Mouse (Mus musculus) left cerebral cortex, adult 8-10 months (tissue): ENCODE results near the gene Rab4a. TPM values are rescaled to one million over a fixed set of nuclear protein-coding genes. Genes with fewer than 3 reads are reported as not detected.
"Not testable (repeated sequence)": the region's sequence is repeated elsewhere in the genome, so short reads cannot be mapped to it uniquely, and the experiment has no call there.

ENCODE experiments used
- DNase-seq, 2 experiments: peaks; one replicate each; pipeline ENCODE4 v3.0.0; 2022; ENCODE audit warnings: low spot score in 2 of 2
- total RNA-seq, 4 experiments: library from RNA; stranded (reverse); gene quantifications; 2 replicates each; pipeline ENCODE4 v1.2.4; 2022

Rab4a gene
- total RNA-seq, 4 experiments from 2014 or later: 42.5 to 47.9 (median 45.1) TPM

- DNase-seq: peak in 1 of 2 experiments; percentile 39
These were observed 17.2 kb upstream of the Rab4a start for GRCm38 (mm10) chr8:123788416-123789170.

- DNase-seq: no peak
These were observed 16.3 kb upstream of the Rab4a start for GRCm38 (mm10) chr8:123789461-123789860.

DNA sequence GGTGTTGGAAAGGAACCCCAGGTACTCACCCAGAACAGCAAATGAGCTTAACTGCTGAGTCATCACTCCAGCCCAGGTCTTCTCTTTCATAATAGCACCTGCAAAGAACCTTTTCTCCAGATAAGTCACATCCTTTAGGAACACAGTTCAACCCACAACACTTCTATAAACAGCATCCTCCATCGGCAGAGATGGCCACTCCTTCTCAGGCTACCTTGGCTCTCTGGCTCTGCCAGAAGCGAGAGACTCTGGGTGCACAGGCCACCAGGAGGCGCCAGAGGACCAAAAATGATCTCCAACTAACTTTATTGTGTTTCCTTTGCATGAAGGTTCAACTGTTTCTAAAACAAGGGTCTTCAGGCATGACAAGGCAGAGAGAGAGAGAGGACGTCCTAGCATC is 15.8 kb upstream of the Rab4a start:
- peak; percentile 72 to 92 for DNase-seq

- no peak for DNase-seq
These were observed 14.5 kb upstream of the Rab4a start for GRCm38 (mm10) chr8:123791101-123791844.

- no peak for DNase-seq
These were observed 13.9 kb upstream of the Rab4a start for GRCm38 (mm10) chr8:123791845-123792225.

GRCm38 (mm10) chr8:123793900-123794299 is 11.9 kb upstream of the Rab4a start:
- no peak for DNase-seq

GRCm38 (mm10) chr8:123794766-123795165 is 11.0 kb upstream of the Rab4a start:
- no peak for DNase-seq

GRCm38 (mm10) chr8:123796758-123797157 is 9.0 kb upstream of the Rab4a start:
- DNase-seq: no peak

DNA sequence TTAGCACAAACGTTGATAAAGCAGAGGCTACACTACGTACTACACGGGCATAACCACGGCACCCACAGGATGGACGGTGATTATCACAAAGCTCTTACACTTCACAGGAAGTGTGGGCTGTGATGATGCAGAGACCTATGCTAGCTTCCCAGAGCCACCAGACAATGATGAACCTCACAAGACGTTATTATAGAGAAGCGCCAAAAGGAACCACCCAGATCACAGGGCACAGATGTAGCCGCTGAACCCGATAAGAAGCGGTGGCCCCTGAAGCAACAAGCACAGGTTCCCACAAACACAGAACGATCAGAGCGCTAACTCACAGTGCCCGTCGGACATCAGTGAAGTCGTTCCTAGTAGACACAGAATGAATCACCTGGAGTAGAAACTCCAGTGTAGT is 7.9 kb upstream of the Rab4a start:
- no peak for DNase-seq

- DNase-seq: no peak
These were observed 6.4 kb upstream of the Rab4a start for GRCm38 (mm10) chr8:123799434-123799833.

DNA sequence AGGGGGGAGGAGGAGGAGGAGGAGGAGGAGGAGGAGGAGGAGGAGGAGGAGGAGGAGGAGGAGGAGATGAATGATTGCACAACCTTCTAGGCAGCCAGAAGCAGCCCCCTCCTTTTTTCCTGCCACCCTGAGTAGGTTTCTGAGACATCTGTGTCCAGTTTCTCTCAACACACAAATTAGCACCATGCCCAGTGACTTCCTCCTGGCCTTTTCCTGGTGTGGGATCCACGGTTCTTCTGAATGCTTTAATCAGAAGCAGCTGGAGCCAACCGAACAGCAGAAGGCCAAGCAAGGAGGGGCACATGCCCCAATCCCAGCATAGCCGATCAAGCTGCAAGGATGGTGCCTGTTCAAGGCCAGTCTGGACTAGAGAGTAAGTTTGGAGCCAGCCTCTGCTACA is 5.9 kb upstream of the Rab4a start:
- DNase-seq: no peak

DNA sequence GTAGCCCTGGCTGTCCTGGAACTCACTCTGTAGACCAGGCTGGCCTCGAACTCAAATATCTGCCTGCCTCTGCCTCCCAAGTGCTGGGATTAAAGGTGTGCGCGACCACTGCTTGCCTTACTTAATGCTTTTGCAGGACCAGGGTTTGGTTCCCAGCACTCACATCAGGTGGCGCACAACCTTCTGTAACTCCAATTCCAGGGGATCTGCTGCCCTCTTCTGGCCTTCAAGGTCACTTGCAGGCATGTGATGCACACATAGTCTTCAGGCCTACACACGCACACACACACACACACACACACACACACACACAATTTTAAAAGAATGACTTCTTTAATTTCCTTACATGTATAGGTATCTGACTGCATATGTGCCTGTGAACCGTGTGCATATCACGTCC is 4.9 kb upstream of the Rab4a start:
- DNase-seq: no peak

DNA sequence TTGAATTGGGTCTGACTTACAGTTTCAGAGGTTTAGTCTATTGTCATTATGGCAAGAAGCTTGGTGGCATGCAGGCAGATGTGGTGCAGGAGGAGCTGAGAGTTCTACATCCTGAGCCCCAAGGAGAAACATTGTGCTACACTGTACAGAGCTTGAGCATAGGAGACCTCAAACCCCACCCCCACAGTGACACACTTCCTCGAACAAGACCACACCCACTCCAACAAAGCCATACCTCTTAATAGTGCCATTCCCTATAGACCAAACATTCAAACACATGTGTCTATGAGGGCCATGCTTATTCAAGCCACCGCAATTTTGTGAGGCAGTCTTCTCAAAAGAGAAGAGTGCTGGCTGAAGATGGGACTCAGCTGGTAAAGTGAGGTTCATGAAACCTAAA is 4.2 kb upstream of the Rab4a start:
- no peak for DNase-seq

- DNase-seq: no peak
These were observed 2.1 kb upstream of the Rab4a start for GRCm38 (mm10) chr8:123803639-123804038.

- DNase-seq: no peak
These were observed 1.2 kb upstream of the Rab4a start for GRCm38 (mm10) chr8:123804586-123804985.

- DNase-seq: no peak
These were observed 522 bp upstream of the Rab4a start for GRCm38 (mm10) chr8:123805209-123805717.

- no peak for DNase-seq
These were observed 670 bp downstream of the Rab4a start for GRCm38 (mm10) chr8:123806374-123806935.

DNA sequence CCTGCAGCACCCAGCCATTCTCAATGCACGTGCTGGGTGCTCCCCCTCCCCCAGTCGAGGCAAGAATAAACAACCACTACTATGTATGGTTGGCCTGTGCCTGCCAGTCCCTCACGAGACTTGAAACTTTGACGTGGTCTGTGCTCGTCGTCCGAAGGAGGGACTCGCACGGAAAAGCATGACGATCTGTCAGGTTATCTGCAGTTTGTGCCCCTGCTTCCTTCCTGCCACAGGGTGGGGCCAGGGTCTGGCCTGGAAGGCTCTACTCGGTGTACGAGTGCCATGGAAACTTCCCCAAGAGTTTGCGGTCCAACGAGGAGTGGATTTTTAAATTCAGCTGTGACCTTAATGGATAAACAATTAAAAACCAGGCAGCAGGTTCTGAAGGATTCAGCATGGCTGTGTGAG is 1.2 kb downstream of the Rab4a start:
- DNase-seq: no peak

DNA sequence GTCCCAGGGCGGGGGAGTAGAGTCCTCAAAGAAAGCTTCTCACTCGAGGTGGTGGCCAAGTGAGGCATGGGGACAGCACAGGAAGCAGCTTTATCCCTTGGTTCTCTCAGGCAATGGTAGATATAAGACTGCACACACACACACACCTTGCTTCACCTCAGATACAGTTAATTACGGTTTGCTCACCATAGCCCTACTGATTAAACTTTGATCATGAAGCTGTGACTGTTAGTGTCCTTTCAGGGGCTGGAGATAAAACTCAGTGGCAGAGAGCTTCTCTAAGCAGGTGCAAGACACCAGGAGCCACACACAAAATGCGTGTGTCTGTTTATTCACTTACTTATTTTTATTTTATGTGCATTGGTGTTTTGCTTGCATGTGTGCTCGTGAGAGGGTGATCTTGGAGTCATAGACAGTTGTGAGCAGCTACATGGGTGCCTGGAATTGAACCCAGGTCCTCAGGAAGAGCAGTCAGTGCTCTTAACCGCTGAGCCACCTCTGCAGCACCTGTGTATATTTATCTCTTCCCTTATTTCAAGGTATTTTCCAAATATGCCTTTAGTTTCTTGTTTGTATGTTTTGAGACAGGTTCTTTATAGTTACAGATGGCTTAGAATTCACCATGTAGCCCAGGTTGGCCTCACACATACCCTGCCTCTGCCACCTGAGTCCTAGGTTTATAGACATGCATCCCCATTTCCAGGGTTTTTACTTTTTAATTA is 2.2 kb downstream of the Rab4a start:
- DNase-seq: no peak

GRCm38 (mm10) chr8:123808671-123809070 is 2.9 kb downstream of the Rab4a start:
- no peak for DNase-seq

GRCm38 (mm10) chr8:123809342-123809741 is 3.6 kb downstream of the Rab4a start:
- not testable (repeated sequence) for DNase-seq

GRCm38 (mm10) chr8:123812227-123812626 is 6.4 kb downstream of the Rab4a start:
- no peak for DNase-seq
